Mouse (Mus musculus): ENCODE results near the gene Grip1. TPM values are rescaled to one million over a fixed set of nuclear protein-coding genes. Genes with fewer than 3 reads are reported as not detected.

The Grip1 gene
- total and polyA plus RNA-seq, 2 experiments = under 0.01 to 0.02 TPM

GRCm38 (mm10) chr10:119483068-119483705 lies 29.6 kb downstream of the Grip1 start:
- Histone ChIP-seq H3K27ac (replicated peaks; ENCODE audit: insufficient read depth, low read depth, low read length) (no peak overlapping the region), H3K4me3 (ENCODE audit: insufficient read depth, low read depth, low read length) (no peak overlapping the region), H3K79me2 (ENCODE audit: control insufficient read depth, insufficient read depth, low read length) (no peaks in the 10 kb centered on the region), H3K9ac (ENCODE audit: low read depth, low read length) (no peak overlapping the region), H3K27me3 (ENCODE audit: control insufficient read depth, insufficient read depth, low read length) (no peaks in the 10 kb centered on the region), H3K4me1 (ENCODE audit: control insufficient read depth, insufficient read depth, low read length) (no peaks in the 10 kb centered on the region), H3K36me3 (ENCODE audit: control insufficient read depth, insufficient read depth, low read length) (no peaks in the 10 kb centered on the region)
- WGBS = 91% methylated on average over 17 of the region's 17 CpGs
- TF ChIP-seq POLR2A (IDR thresholded peaks at IDR 0.05; ENCODE audit: extremely low read depth, insufficient read depth, low read length) = no peak
- no peak for DNase-seq (ENCODE audit: extremely low read depth, low read depth, low spot score)

GRCm38 (mm10) chr10:119483766-119484165 lies 30.1 kb downstream of the Grip1 start:
- Histone ChIP-seq H3K79me2 (ENCODE audit: control insufficient read depth, insufficient read depth, low read length) (no peaks in the 10 kb centered on the region), H3K36me3 (ENCODE audit: control insufficient read depth, insufficient read depth, low read length) (no peaks in the 10 kb centered on the region), H3K27ac (replicated peaks; ENCODE audit: insufficient read depth, low read depth, low read length) (no peak overlapping the region), H3K27me3 (ENCODE audit: control insufficient read depth, insufficient read depth, low read length) (no peaks in the 10 kb centered on the region), H3K9ac (ENCODE audit: low read depth, low read length) (no peak overlapping the region), H3K4me3 (ENCODE audit: insufficient read depth, low read depth, low read length) (no peak overlapping the region), H3K4me1 (ENCODE audit: control insufficient read depth, insufficient read depth, low read length) (no peaks in the 10 kb centered on the region)
- WGBS = 52% methylated on average over 6 of the region's 6 CpGs
- DNase-seq (ENCODE audit: extremely low read depth, low read depth, low spot score) = no peak
- TF ChIP-seq CTCF (IDR thresholded peaks at IDR 0.05; ENCODE audit: low read depth, low read length) = no peak
- TF ChIP-seq POLR2A (IDR thresholded peaks at IDR 0.05; ENCODE audit: extremely low read depth, insufficient read depth, low read length) = no peak

DNA sequence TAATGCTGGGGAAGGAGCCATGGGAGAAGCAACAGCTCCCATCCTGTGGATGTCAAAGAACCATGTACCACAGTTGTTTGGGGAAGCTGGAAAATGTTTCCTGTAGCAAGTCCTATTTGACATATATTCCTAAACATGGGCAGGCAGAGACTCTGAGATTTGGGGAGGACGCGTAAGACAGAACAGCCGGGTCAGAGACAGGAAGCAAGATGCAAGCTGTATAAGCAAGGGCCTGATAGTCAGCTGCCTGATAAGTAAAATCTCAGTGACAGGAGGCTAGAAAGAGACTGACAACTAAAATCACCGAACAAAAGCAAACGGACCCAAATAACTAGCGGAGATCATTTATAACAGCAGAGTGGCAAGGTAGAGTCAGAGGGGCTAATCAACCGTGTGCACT lies 33.3 kb downstream of the Grip1 start:
- DNase-seq (ENCODE audit: extremely low read depth, low read depth, low spot score) = no peak
- H3K4me3 ChIP-seq (ENCODE audit: insufficient read depth, low read depth, low read length) = no peak overlapping the region
- H3K4me1 ChIP-seq (ENCODE audit: control insufficient read depth, insufficient read depth, low read length) = no peaks in the 10 kb centered on the region
- no peak overlapping the region for H3K27ac ChIP-seq (replicated peaks; ENCODE audit: insufficient read depth, low read depth, low read length)
- WGBS = 72% methylated on average over 7 of the region's 7 CpGs
- H3K9ac ChIP-seq (ENCODE audit: low read depth, low read length) = no peak overlapping the region
- H3K36me3 ChIP-seq (ENCODE audit: control insufficient read depth, insufficient read depth, low read length) = no peaks in the 10 kb centered on the region
- no peaks in the 10 kb centered on the region for H3K27me3 ChIP-seq (ENCODE audit: control insufficient read depth, insufficient read depth, low read length)
- H3K79me2 ChIP-seq (ENCODE audit: control insufficient read depth, insufficient read depth, low read length) = no peaks in the 10 kb centered on the region
- TF ChIP-seq POLR2A (IDR thresholded peaks at IDR 0.05; ENCODE audit: extremely low read depth, insufficient read depth, low read length) (no peak), CTCF (IDR thresholded peaks at IDR 0.05; ENCODE audit: low read depth, low read length) (no peak)

DNA sequence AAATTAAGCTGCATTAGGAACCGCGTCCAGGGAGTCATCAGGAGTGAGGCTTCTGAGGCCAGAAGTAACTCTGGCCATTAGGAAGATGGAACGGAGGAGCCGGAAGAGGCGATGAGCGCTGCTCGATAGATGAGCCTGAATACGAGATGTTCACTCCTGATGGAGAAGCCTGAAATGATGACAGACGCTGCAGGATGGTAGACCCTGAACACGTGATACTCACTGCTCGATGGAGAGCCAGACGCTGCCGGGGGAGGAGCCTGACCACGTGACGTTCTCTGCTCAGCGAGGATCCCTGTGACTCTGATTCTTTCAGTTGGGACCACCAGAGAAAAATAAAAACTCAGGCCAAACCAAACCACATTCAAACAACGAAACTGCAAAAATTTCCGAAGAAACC lies 37.2 kb downstream of the Grip1 start:
- Histone ChIP-seq H3K4me3 (ENCODE audit: insufficient read depth, low read depth, low read length) (no peak overlapping the region), H3K27me3 (ENCODE audit: control insufficient read depth, insufficient read depth, low read length) (no peaks in the 10 kb centered on the region)
- 97% methylated on average over 18 of the region's 18 CpGs for WGBS

DNA sequence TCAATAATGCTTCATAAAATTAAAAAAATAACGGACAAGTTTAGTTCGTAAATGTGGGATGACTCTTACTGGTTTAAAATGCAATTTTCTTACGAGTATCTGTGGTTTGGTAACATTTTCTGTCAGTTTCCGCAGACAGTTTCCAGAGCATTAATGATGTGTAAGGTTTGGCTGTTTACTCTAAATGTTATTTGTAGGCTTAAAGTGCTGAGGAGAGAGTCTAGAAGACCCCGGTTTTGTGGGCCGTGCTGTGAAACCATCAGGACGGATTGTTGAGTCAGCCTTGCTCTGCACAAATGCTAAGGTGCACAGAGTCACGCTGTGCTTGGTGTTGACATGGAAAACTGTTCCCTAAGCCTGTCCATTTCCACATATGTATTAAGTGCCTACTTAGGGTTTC lies 41.7 kb downstream of the Grip1 start:
- Histone ChIP-seq H3K4me1 (ENCODE audit: control insufficient read depth, insufficient read depth, low read length) (no peaks in the 10 kb centered on the region), H3K79me2 (ENCODE audit: control insufficient read depth, insufficient read depth, low read length) (no peaks in the 10 kb centered on the region), H3K4me3 (ENCODE audit: insufficient read depth, low read depth, low read length) (no peak overlapping the region), H3K9ac (ENCODE audit: low read depth, low read length) (no peak overlapping the region), H3K36me3 (ENCODE audit: control insufficient read depth, insufficient read depth, low read length) (no peaks in the 10 kb centered on the region), H3K27me3 (ENCODE audit: control insufficient read depth, insufficient read depth, low read length) (no peaks in the 10 kb centered on the region), H3K27ac (replicated peaks; ENCODE audit: insufficient read depth, low read depth, low read length) (no peak overlapping the region)
- WGBS = 84% methylated on average over 8 of the region's 8 CpGs
- DNase-seq (ENCODE audit: extremely low read depth, low read depth, low spot score) = no peak
- TF ChIP-seq CTCF (IDR thresholded peaks at IDR 0.05; ENCODE audit: low read depth, low read length) (no peak), POLR2A (IDR thresholded peaks at IDR 0.05; ENCODE audit: extremely low read depth, insufficient read depth, low read length) (no peak)

More for the DNA sequence above, 37.2 kb downstream of the Grip1 start:
- Histone ChIP-seq H3K79me2 (ENCODE audit: control insufficient read depth, insufficient read depth, low read length) (no peaks in the 10 kb centered on the region), H3K36me3 (ENCODE audit: control insufficient read depth, insufficient read depth, low read length) (no peaks in the 10 kb centered on the region), H3K9ac (ENCODE audit: low read depth, low read length) (no peak overlapping the region), H3K4me1 (ENCODE audit: control insufficient read depth, insufficient read depth, low read length) (no peaks in the 10 kb centered on the region), H3K27ac (replicated peaks; ENCODE audit: insufficient read depth, low read depth, low read length) (no peak overlapping the region)
- TF ChIP-seq POLR2A (IDR thresholded peaks at IDR 0.05; ENCODE audit: extremely low read depth, insufficient read depth, low read length) = no peak
- TF ChIP-seq CTCF (IDR thresholded peaks at IDR 0.05; ENCODE audit: low read depth, low read length) = no peak
- DNase-seq (ENCODE audit: extremely low read depth, low read depth, low spot score) = no peak

- H3K36me3 ChIP-seq (ENCODE audit: control insufficient read depth, insufficient read depth, low read length) = no peaks in the 10 kb centered on the region
- TF ChIP-seq CTCF (IDR thresholded peaks at IDR 0.05; ENCODE audit: low read depth, low read length) (no peak), POLR2A (IDR thresholded peaks at IDR 0.05; ENCODE audit: extremely low read depth, insufficient read depth, low read length) (no peak)
- no peaks in the 10 kb centered on the region for H3K4me1 ChIP-seq (ENCODE audit: control insufficient read depth, insufficient read depth, low read length)
- no peak overlapping the region for H3K27ac ChIP-seq (replicated peaks; ENCODE audit: insufficient read depth, low read depth, low read length)
- H3K9ac ChIP-seq (ENCODE audit: low read depth, low read length) = no peak overlapping the region
- 67% methylated on average over 5 of the region's 5 CpGs for WGBS
- DNase-seq (ENCODE audit: extremely low read depth, low read depth, low spot score) = no peak
- no peaks in the 10 kb centered on the region for H3K79me2 ChIP-seq (ENCODE audit: control insufficient read depth, insufficient read depth, low read length)
- H3K27me3 ChIP-seq (ENCODE audit: control insufficient read depth, insufficient read depth, low read length) = no peaks in the 10 kb centered on the region
- H3K4me3 ChIP-seq (ENCODE audit: insufficient read depth, low read depth, low read length) = no peak overlapping the region
Observed at GRCm38 (mm10) chr10:119496221-119496620, 42.6 kb downstream of the Grip1 start.

Data from liver, adult 2 months (tissue).